Mouse (Mus musculus): Measurements from ENCODE around the gene Pias1. TPM values are rescaled to one million over a fixed set of nuclear protein-coding genes. Genes with fewer than 3 reads are reported as not detected.

Pias1 gene
- polyA plus RNA-seq, 1 experiment from 2014 or later: 59.2 TPM

GRCm38 (mm10) chr9:62940966-62941365 lies 46.8 kb downstream of the Pias1 start:
- no peak for ATAC-seq (ENCODE audit: insufficient number of reproducible peaks, insufficient read depth, low FRiP score, low TSS enrichment, low read depth)
- Histone ChIP-seq H3K36me3 (0 out of 2 replicates have a peak, but pooled peaks cover 4% of the 10 kb centered on the region), H3K4me1 (peaks cover 5% of the 10 kb centered on the region; the same call in 1 of the 2 replicates), H3K9me3 (no peaks in the 10 kb centered on the region), H3K4me3 (no peak overlapping the region), H3K27ac (no peak overlapping the region), H3K9ac (no peak overlapping the region), H3K4me2 (no peak overlapping the region), H3K27me3 (no peaks in the 10 kb centered on the region)
- 90% methylated on average over 3 of the region's 3 CpGs for WGBS

GRCm38 (mm10) chr9:62935854-62936253 lies 51.9 kb downstream of the Pias1 start:
- Histone ChIP-seq H3K4me2 (no peak overlapping the region), H3K4me3 (no peak overlapping the region), H3K27ac (no peak overlapping the region), H3K27me3 (no peaks in the 10 kb centered on the region), H3K9ac (no peak overlapping the region), H3K4me1 (peaks cover 6% of the 10 kb centered on the region; the same call in 1 of the 2 replicates), H3K36me3 (no peaks in the 10 kb centered on the region), H3K9me3 (no peaks in the 10 kb centered on the region)
- 80% methylated on average over 5 of the region's 5 CpGs for WGBS
- no peak for ATAC-seq (ENCODE audit: insufficient number of reproducible peaks, insufficient read depth, low FRiP score, low TSS enrichment, low read depth)

- Histone ChIP-seq H3K9me3 (no peaks in the 10 kb centered on the region), H3K9ac (no peak overlapping the region), H3K27ac (no peak overlapping the region), H3K4me1 (peaks cover 6% of the 10 kb centered on the region; the same call in 1 of the 2 replicates), H3K36me3 (no peaks in the 10 kb centered on the region), H3K4me3 (no peak overlapping the region), H3K4me2 (no peak overlapping the region), H3K27me3 (no peaks in the 10 kb centered on the region)
- ATAC-seq (ENCODE audit: insufficient number of reproducible peaks, insufficient read depth, low FRiP score, low TSS enrichment, low read depth): no peak
- WGBS: 64% methylated on average over 2 of the region's 2 CpGs
These were observed 52.9 kb downstream of the Pias1 start for GRCm38 (mm10) chr9:62934700-62935400.

- Histone ChIP-seq H3K9ac (no peak overlapping the region), H3K36me3 (0 out of 2 replicates have a peak, but pooled peaks cover 2% of the 10 kb centered on the region), H3K4me3 (no peak overlapping the region), H3K4me2 (no peak overlapping the region), H3K4me1 (peaks cover 7% of the 10 kb centered on the region; the same call in 1 of the 2 replicates), H3K27ac (no peak overlapping the region), H3K9me3 (no peaks in the 10 kb centered on the region), H3K27me3 (no peaks in the 10 kb centered on the region)
- no peak for ATAC-seq (ENCODE audit: insufficient number of reproducible peaks, insufficient read depth, low FRiP score, low TSS enrichment, low read depth)
- 74% methylated on average over 4 of the region's 4 CpGs for WGBS
These were observed 55.0 kb downstream of the Pias1 start for GRCm38 (mm10) chr9:62932575-62933339.

GRCm38 (mm10) chr9:62924886-62925610 lies 62.7 kb downstream of the Pias1 start:
- H3K4me3 ChIP-seq: no peak overlapping the region
- H3K4me1 ChIP-seq: peaks cover 3% of the 10 kb centered on the region; the same call in 1 of the 2 replicates
- H3K27ac ChIP-seq: no peak overlapping the region
- H3K9me3 ChIP-seq: no peaks in the 10 kb centered on the region
- no peaks in the 10 kb centered on the region for H3K27me3 ChIP-seq
- peaks cover 7% of the 10 kb centered on the region; the same call in 1 of the 2 replicates for H3K36me3 ChIP-seq
- H3K4me2 ChIP-seq: no peak overlapping the region
- ATAC-seq (ENCODE audit: insufficient number of reproducible peaks, insufficient read depth, low FRiP score, low TSS enrichment, low read depth): no peak
- no peak overlapping the region for H3K9ac ChIP-seq
- WGBS: 89% methylated on average over 2 of the region's 2 CpGs

- ATAC-seq (ENCODE audit: insufficient number of reproducible peaks, insufficient read depth, low FRiP score, low TSS enrichment, low read depth): no peak
- Histone ChIP-seq H3K4me2 (no peak overlapping the region), H3K9me3 (0 out of 2 replicates have a peak, but pooled peaks cover 4% of the 10 kb centered on the region), H3K36me3 (peaks cover 27% of the 10 kb centered on the region), H3K27ac (no peak overlapping the region), H3K27me3 (no peaks in the 10 kb centered on the region), H3K4me3 (no peak overlapping the region), H3K9ac (no peak overlapping the region), H3K4me1 (no peaks in the 10 kb centered on the region)
- WGBS: 71% methylated on average over 2 of the region's 2 CpGs
These were observed 66.8 kb downstream of the Pias1 start for GRCm38 (mm10) chr9:62920877-62921276.

GRCm38 (mm10) chr9:62917059-62917458 lies 70.7 kb downstream of the Pias1 start:
- no peak overlapping the region for H3K4me2 ChIP-seq
- H3K36me3 ChIP-seq: peaks cover 44% of the 10 kb centered on the region
- H3K9me3 ChIP-seq: 0 out of 2 replicates have a peak, but pooled peaks cover 9% of the 10 kb centered on the region
- no peak overlapping the region for H3K4me3 ChIP-seq
- no peaks in the 10 kb centered on the region for H3K27me3 ChIP-seq
- no peak for ATAC-seq (ENCODE audit: insufficient number of reproducible peaks, insufficient read depth, low FRiP score, low TSS enrichment, low read depth)
- H3K9ac ChIP-seq: no peak overlapping the region
- no peaks in the 10 kb centered on the region for H3K4me1 ChIP-seq
- 94% methylated on average over 1 of the region's 1 CpGs for WGBS
- no peak overlapping the region for H3K27ac ChIP-seq

- Histone ChIP-seq H3K4me1 (no peaks in the 10 kb centered on the region), H3K9ac (no peak overlapping the region), H3K4me2 (no peak overlapping the region), H3K27me3 (no peaks in the 10 kb centered on the region), H3K36me3 (peaks cover 61% of the 10 kb centered on the region), H3K27ac (no peak overlapping the region), H3K9me3 (0 out of 2 replicates have a peak, but pooled peaks cover 9% of the 10 kb centered on the region), H3K4me3 (no peak overlapping the region)
- 85% methylated on average over 5 of the region's 5 CpGs for WGBS
- no peak for ATAC-seq (ENCODE audit: insufficient number of reproducible peaks, insufficient read depth, low FRiP score, low TSS enrichment, low read depth)
These were observed 74.2 kb downstream of the Pias1 start for GRCm38 (mm10) chr9:62913390-62914069.

- no peaks in the 10 kb centered on the region for H3K4me1 ChIP-seq
- H3K27me3 ChIP-seq: no peaks in the 10 kb centered on the region
- H3K36me3 ChIP-seq: peaks cover 31% of the 10 kb centered on the region
- H3K9ac ChIP-seq: no peak overlapping the region
- no peak overlapping the region for H3K4me2 ChIP-seq
- no peak overlapping the region for H3K27ac ChIP-seq
- H3K9me3 ChIP-seq: no peaks in the 10 kb centered on the region; the same call in 1 of the 2 replicates
- ATAC-seq (ENCODE audit: insufficient number of reproducible peaks, insufficient read depth, low FRiP score, low TSS enrichment, low read depth): no peak
- H3K4me3 ChIP-seq: no peak overlapping the region
- 96% methylated on average over 8 of the region's 8 CpGs for whole genome bisulfite sequencing
These were observed 82.7 kb downstream of the Pias1 start for GRCm38 (mm10) chr9:62905039-62905438.

GRCm38 (mm10) chr9:62903841-62904240 lies 83.9 kb downstream of the Pias1 start:
- WGBS: 95% methylated on average over 2 of the region's 2 CpGs
- no peak for ATAC-seq (ENCODE audit: insufficient number of reproducible peaks, insufficient read depth, low FRiP score, low TSS enrichment, low read depth)
- no peak overlapping the region for H3K27ac ChIP-seq

GRCm38 (mm10) chr9:62901736-62902135 lies 86.0 kb downstream of the Pias1 start:
- Histone ChIP-seq H3K4me2 (no peak overlapping the region), H3K36me3 (peaks cover 27% of the 10 kb centered on the region), H3K4me3 (no peak overlapping the region), H3K27me3 (no peaks in the 10 kb centered on the region), H3K27ac (no peak overlapping the region), H3K4me1 (no peaks in the 10 kb centered on the region), H3K9ac (no peak overlapping the region), H3K9me3 (no peaks in the 10 kb centered on the region; the same call in 1 of the 2 replicates)
- 88% methylated on average over 2 of the region's 2 CpGs for WGBS
- no peak for ATAC-seq (ENCODE audit: insufficient number of reproducible peaks, insufficient read depth, low FRiP score, low TSS enrichment, low read depth)

More at GRCm38 (mm10) chr9:62903841-62904240, 83.9 kb downstream of the Pias1 start:
- Histone ChIP-seq H3K9me3 (no peaks in the 10 kb centered on the region; the same call in 1 of the 2 replicates), H3K36me3 (peaks cover 23% of the 10 kb centered on the region), H3K4me2 (no peak overlapping the region), H3K27me3 (no peaks in the 10 kb centered on the region), H3K9ac (no peak overlapping the region), H3K4me3 (no peak overlapping the region), H3K4me1 (no peaks in the 10 kb centered on the region)

Data from embryonic facial prominence, embryonic 13.5 days (tissue).